Mouse (Mus musculus): ENCODE results near the gene Strn4.

- TF ChIP-seq TAL1 (IDR thresholded peaks at IDR 0.05; ENCODE audit: low read length) (no peak), GATA1 (IDR thresholded peaks at IDR 0.05; ENCODE audit: low read length) (no peak)
Observed at GRCm38 (mm10) chr7:16809739-16810138, 6.0 kb upstream of the Strn4 start.

Data from erythroblast, embryonic 14.5 days (primary cell).